Mouse (Mus musculus) cerebellum, adult 11 months (tissue): Measurements from ENCODE around the gene Mtcl1.
"Not testable (repeated sequence)": the region's sequence is repeated elsewhere in the genome, so short reads cannot be mapped to it uniquely, and the experiment has no call there.

Source experiments
- DNase-seq: peaks from one replicate; pipeline ENCODE4 v3.0.0; 2022

Gene Mtcl1

DNA sequence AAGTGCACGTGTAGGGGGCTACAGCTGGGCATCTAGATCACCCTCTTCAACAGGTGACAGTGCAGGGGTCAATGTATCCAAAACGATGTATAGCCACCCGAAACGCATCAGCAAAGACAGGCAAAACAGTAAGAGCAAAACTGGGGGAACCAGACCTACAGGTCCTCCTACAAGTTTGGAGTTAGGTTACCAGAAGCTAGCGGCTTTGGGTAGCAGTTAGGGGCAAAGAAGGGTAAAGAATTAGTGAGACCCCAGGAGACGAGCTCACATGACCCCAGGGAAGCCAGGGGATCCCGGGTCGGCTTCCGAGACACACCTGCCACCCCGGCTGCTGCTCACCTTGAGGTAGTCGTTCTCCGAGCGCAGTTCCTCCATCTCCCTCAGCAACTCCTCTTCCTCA, 1.6 kb downstream of the Mtcl1 start:
- DNase-seq: no peak

DNA sequence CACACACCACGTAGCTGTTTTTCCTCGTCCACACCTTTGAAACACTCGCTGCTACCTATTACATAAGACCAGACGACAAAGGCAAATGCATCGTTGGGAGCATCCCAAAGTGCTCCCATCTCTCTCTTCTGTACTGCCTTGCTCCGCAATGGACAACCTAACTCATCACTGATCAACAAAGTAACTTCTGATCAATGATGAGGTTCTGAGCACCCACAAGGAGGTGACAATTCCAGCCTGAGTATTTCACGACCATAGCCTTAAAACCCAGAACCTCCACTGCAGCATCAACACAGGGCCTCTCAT, 2.6 kb downstream of the Mtcl1 start:
- DNase-seq: peak; percentile 50

DNA sequence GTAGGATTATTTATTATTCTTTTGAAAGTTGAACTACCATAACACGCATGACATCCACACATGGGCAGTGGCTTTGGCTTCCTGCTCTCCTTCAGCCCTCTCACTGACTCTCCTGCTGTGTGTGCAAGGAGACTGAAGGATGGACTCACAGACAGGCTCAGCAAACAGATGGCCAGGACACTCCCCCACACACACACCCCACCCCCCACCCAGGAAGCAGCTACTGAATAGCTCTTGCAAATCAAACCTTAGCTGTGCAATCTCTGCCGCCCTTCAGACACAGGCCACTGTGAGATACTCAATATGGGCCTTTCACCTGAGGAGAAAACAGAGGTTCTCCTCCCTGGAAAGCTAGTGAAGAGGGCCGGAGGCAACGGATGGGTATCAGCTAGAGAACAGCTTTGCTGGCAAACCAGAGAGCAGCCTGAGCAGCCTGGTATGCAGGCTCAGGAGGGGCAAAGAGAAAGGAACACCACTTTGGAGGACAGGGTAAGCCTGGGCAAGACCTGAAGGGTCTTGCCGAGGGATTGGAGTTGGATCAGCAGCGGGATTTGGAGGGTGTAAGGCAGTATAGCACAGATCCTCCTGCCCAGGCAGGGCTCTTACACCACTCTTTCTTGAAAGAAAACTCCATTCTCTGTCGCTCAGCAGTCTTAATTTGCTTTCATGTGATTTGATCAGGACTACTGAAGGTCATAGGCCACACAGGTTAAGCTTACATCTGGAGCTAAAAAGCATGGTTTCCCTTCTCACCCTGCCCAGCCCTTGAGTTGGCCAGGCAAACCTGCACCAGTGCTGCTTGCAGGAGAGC, 3.1 kb downstream of the Mtcl1 start:
- DNase-seq: no peak

DNA sequence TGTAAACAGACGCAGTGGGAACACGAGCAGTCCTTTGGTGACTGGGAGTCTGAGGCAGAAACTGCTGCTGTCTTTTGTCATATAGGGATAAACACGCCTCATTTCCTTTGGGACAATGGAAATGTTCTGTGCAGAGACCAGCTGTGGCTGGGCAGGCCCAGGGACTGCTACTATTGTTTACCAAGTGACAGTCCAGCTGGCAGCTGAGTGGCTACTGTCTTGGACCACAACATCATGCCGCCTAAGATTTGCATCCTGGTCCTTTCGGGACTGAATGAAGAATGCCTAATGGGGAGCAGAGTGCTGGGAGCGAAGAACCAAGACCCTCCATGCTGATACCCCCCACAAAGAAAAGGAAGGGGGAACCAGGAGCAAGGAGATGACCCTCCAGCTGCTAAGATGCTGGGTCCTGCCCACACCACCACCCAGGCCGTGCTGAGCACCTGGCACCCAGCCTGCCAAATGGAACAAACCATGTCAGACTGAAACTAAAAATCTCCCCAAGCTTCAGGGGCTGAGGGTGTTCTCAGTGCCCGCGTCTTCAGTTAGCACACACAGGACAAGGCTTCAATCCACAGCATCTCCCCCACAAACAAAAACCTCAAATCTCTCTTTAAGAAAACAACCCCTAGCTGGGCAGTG, 5.4 kb downstream of the Mtcl1 start:
- DNase-seq: no peak

DNA sequence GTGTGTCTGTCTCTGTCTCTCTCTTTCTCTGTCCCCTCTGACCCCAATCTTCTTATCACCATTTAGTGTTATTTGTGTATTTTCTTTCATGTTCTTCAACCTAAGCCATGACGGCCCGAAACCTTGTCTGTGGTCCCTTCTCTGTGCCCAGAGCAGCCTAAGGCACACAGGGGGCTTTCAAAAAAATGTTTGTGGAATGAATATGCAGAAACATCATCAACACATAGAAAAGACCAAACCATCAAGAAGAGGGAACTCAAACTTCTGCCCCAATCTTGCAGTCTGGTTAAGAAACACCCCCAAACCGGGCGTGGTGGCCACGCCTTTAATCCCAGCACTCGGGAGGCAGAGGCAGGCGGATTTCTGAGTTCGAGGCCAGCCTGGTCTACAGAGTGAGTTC, 9.7 kb downstream of the Mtcl1 start:
- no peak for DNase-seq

DNA sequence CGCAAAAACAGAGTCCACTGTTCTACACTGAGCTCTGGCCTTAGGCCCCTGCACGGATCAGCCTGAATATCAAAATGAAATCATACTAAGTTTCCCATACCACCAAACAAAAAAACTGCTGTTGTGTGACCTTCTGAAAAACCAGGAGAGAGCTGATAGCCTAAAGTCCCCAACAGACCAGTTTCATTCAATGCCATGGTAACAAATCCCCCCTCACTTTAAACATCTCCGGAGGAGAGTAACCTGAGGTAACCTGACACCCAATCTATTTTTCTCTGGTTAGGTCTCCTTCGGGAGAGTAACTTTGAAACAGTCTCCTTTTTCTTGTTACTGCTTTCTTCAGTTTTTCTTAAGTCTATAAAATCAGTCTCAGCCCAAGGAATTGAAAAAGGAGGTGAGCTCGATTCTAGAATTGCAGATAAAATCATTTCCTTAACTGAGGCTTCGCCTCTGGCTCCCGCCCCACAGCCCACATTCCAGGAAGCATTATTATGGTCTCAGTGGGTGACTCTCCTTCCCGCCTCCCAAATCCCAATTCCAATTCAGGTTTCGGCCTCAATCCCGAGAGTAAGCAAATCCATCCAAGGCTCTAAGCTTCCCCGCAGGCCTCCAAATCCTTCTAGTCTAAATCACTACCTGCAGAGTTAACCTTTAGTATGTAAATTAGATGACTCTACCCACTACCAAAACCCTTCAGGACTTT, 10.3 kb downstream of the Mtcl1 start:
- no peak for DNase-seq

DNA sequence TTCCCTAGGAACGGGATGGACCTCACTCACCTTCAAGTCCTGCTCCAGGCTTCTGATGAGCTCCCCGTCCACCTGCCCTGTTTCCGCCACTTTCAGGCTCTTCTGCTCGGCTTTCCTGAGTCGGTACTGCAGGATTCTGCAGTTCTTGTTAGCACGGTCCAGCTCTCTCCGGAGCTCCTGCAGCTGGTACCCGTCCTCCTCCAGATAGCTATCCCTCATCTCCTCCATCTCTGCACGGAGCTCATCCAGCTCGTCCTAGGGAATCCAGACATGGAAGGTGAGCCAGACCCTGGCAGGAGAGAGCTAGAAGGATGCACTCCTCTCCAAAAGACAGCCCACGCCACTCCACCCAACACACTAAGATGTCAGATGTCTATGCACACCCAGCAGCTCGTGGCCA, 11.4 kb downstream of the Mtcl1 start:
- DNase-seq: peak; percentile 49

DNA sequence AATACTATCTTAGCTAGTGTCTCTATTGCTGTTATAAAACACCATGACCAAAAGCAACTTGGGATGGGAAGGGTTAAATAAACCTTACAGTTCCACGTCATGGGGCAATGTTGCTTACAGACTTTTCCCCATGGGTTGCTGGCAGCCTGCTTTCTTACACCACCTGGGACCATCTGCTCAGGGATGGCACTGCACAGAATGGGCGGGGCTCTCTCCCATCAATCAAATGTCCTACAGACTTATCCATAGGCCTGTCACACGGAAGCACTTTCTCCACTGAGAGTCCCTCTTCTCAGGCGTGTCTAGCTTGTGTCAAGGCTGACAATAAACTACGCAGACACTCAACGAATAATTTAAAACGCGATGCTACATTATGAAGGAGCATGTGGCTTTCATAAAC, 12.7 kb downstream of the Mtcl1 start:
- peak; percentile 94 for DNase-seq

DNA sequence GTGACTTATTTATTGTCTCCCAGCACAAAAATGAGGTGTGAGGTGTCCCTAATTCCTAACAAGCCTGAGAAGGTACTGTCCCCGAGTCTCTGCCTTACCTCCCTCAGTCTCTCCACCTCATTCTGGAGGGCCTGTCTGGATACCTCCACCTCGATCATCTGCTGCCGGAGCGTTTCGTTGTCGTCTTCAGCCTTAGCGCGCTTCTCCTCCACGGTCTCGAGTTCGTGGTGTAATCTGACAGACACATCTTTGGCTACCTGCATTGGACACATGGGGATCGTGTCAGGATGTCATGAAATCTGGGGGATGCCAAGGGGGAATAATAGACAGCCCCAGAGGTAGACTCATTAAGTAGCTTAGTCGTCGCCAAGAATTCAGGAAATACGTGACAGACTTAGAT, 13.6 kb downstream of the Mtcl1 start:
- no peak for DNase-seq

DNA sequence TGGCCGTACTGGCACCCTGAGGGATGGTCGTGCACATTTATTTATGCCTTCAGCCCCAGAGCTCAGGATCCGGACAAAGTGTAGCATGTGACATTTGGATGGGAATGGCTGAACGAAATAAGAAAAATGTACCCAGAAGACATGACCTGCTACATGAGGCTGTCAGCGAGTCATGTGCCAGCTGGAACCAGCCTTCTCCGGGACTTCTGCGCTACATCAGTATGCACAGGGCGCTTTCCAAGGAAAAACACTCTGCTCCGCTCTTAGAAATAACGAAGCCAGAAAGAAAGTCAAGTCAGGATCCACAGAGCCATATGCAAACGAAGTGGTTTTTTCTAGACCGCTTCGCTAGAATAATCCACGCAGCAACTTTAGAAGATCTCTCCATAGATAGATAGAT, 14.5 kb downstream of the Mtcl1 start:
- DNase-seq: no peak

DNA sequence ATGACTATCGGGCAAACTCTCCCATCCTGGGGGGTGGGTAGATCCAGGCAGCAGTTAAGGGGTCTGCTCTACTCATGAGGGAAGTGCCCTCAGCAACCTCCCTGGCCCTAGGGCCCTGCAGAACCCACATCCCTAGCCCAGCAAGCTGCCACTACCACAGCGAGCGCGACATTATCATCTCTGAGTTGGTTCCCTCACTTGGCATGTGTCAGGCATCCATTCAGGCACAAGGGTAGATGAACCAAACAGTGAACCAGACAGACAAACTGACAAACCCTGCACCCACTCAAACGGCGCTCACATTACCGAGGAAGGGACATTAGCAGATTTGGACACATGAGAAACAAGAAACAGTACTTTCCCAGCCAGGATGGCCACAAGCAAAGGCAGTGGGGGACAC, 15.0 kb downstream of the Mtcl1 start:
- no peak for DNase-seq

DNA sequence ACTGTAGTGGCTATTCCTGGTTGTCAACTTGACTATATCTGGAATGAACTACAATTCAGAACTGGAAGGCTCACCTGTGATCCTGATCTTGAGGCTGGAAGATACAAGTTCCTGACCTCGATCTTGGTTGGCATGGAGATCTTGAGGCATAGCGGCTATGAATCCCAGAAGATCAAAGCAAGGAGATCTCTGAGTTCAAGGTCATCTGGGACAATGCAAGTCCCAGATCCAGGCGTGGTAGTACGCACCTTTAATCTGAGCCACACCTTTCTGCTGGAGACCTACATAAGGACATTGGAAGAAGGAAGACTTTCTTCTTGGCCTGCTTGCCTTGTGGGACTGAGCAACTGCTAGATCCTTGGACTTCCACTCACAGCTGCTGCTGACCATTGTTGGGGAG, 24.9 kb downstream of the Mtcl1 start:
- not testable (repeated sequence) for DNase-seq

DNA sequence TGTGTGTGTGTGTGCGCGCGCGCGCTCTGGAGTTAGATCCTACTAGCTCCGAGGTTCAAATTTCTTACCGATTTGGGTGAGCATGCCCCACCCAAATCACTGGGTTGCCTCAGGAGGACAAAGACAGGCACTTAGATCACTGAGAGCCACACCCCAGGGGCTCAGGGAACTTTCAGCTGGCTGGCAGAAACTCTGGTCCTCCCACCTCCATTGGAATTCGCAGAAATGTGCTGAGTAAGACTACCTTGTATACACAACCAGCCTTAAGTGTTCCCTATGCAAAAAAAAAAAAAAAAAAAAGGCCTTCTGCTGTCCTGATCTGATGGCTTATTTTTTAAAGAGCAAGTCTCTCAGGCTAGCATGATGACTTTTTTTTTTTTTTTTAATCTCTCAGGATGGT, 30.1 kb downstream of the Mtcl1 start:
- DNase-seq: no peak

DNA sequence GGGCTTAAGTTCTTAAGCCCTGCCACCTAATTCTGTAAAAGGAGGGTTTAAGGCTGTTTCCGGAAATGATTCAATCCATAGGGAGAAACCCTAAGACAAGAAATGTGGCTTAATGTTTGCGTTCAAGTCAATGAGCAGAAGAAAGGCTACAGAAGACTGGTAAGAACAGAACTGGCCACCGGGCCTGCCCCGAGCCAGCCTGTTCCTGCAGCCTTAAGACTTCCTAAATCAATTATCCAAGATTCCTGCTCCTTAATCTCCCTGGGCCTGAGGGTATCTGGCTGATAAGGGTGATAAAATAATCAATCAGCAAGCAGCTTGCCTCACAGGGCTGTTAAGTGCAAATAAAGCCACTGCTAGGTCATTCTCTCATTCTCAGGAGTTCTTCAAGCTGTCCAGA, 31.8 kb downstream of the Mtcl1 start:
- no peak for DNase-seq

DNA sequence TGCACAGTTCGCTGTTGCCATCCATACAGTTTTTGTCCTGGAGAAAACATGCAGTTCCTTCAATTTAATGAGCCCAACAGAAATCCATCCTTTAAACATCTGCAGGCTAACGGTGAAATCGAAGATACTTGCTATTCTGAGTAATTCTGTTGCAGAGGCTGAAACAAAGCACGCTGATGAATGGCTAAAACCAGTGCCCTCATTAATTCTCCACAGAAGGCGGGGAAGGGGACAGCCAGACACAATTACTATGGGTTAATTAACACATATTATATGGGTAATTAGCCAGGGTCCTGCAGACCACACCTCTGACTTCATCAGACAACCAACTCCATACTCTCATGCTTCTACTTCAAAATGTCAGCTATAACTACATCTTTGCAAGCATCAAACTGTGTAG, 32.2 kb downstream of the Mtcl1 start:
- DNase-seq: no peak

DNA sequence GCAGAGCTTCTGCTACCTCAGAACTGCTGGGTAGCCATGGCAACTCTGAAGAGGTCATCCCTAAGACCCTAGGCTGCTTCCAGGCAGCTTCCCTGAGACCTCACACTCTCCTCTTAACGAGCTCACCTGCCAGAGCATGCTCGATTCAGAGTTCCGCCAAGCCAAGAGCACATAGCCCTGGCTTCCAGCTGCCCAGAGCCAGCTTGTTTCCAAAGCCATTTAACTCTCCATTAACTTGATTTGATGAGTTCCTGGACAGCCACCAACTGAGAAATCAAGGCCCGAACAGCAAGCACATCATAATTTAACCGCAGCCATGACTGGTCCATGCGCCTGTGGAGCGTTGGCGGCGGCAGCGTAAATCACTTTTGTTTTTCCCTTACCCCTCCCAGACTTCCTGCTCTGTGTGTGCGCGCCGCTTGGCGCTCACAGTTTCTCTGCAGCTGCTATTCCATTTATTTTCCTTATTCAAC, 32.7 kb downstream of the Mtcl1 start:
- no peak for DNase-seq

DNA sequence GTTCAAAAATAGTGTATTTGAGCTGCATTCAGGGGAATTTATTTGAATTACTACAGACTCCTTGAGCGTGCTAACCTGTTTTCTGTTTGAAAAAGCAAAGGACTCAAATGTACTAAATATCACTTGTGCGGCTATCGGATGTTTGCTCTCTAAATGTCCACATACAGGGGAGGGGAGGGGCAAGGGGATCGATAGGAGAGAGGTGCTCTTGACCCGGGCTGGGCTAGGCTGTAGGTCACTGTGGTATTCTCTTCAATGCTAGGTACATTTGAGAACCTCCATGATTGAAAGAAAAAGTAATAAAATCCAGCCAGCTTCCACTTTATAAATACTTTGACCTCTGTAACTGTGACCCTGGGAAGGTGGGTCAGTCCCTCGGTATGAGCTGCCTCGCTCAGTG, 33.1 kb downstream of the Mtcl1 start:
- no peak for DNase-seq

DNA sequence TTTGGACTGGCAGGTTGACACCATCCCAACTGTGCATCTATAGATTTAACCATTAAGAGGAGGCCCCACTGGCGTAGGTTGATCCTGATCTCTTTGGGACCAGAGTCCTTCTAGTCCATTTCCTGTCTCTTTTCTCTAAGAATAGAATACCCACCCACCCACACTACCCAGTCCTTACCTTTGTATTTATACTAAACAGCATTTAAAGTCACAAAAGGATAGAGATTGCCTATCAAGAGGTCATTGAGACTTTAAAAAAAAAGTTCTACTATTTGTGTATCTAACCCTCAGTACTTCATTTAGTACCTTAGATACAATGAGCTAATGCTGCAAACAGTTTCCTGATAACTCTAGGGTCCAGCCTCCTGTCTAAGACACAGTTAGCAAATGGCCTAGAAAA, 35.2 kb downstream of the Mtcl1 start:
- no peak for DNase-seq

DNA sequence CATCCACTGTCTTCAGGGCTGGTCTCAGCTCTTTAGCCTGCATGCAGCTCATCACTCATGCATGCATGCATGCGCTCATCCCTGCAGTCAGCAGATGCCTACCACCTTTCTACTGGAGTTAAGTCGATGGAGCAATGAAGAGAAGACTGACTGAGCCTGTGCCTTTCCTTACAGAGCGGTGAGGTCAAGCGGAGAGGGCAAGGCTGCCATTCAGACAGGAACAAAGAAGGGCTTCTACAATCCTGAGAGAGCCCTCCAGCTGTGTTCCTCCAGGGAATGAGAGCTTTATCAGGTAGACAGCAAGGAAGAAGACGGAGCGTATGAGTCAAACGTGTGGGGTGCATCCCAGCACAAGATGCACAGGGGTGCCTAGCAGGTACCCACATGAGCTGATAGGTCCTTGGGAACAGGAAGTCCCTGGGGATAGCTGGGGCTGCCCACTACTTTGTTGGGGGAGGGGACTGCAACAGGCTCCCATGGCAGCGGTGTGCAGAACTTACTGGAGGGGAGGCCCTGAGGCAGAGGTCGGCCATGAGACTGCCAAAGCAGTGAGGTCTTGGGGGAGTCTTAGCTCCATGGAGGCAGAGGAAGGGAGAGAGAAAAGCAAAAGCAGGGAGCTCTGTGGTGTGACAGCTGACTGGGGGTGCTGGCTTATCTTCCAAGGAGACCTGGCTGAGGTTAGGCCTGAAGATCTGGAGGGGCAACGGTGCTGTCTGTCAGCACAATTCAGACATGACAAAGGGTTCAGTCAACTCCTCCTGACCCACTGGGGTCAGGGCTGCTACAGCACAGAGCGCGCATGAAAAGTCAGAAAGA, 37.2 kb downstream of the Mtcl1 start:
- DNase-seq: no peak

DNA sequence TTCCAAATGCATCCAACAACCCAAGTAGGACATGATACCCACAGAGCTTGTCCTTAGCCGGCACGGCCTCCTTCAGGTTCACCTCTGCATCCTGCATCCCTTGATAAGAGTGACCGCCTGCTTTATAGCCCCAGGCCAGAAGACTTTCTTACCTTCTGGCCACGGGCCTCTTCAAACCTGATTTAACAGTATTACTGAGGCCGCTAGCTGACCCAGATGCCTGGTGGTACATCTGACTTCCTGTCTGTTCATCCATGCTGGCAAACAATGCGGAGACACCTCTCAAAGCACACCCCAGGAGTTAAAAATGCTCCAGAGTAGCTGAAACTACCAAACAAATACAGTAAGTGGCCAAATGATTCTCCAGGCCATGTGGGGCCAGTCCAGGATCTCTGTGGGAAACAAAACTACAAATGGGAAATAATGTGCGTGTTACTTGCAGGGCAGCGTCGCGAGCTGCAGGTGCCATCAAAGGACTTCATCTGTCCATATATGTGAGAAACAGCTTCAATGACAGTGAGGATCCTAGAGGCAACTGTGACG, 38.6 kb downstream of the Mtcl1 start:
- DNase-seq: no peak

DNA sequence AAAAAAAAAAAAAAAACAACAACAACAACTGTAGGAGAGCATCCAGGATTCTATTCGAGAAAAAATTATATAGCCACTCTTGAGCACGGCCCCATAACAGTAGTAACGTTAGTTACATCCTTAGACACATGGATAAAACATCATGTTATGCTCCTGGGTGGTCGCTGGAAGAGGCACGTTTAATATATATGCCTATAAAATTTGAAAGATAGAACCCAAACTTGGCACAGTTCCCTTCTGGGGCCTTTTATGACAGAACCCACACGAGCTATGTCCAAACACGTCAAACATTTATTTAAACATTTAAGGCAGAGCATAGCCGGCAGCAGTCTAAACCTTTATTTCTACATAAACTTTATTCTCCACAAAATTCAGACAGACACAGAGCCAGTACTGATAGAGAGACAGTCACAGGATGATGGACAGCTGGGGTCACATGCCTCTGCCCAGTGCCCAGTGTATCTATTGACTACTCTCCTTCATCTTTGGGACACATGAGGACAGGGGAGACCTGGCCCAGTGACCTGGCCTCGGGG, 40.4 kb downstream of the Mtcl1 start:
- no peak for DNase-seq

DNA sequence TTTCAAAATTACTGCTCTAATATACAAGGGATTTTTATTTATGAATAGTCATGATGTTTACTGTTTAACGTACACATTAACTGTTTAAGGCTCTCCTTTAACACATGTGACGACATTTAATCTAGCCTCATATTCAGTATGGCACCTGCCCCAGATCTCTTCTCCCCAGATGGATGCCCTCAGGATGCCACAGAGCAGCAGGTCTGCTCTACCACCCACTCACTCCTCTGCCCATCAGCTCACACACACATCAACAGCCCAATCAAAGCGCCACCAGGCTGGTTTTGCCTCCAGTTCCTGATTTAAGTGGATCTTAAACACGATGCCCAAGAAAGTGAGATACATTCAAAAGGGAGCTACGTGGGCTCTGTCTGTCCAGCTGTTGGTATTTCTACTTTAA, 41.1 kb downstream of the Mtcl1 start:
- no peak for DNase-seq

DNA sequence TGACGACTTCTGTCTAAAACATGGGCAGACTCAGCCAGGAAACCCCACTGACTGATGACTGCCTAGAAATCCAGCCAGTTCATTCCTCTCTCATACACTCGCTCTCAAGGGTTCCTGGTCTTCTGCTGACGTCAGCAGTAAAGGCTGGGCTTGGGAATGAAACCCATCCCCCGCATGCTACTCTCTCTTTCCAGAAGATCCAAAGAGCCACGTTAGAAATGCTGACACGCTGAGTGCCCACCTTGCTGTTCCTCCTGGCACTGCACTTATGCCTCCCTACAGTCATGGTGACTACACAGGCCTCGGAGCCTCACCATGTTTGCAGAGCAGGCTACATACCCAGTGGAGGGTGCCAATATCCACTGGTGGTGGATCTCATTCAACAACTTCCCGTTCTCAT, 41.7 kb downstream of the Mtcl1 start:
- no peak for DNase-seq
